Mouse (Mus musculus): ENCODE data around the gene Mrpl10. TPM values are rescaled to one million over a fixed set of nuclear protein-coding genes. Genes with fewer than 3 reads are reported as not detected.

The Mrpl10 gene
- total RNA-seq, 2 experiments from 2014 or later = 81.9 to 84.1 TPM

DNA sequence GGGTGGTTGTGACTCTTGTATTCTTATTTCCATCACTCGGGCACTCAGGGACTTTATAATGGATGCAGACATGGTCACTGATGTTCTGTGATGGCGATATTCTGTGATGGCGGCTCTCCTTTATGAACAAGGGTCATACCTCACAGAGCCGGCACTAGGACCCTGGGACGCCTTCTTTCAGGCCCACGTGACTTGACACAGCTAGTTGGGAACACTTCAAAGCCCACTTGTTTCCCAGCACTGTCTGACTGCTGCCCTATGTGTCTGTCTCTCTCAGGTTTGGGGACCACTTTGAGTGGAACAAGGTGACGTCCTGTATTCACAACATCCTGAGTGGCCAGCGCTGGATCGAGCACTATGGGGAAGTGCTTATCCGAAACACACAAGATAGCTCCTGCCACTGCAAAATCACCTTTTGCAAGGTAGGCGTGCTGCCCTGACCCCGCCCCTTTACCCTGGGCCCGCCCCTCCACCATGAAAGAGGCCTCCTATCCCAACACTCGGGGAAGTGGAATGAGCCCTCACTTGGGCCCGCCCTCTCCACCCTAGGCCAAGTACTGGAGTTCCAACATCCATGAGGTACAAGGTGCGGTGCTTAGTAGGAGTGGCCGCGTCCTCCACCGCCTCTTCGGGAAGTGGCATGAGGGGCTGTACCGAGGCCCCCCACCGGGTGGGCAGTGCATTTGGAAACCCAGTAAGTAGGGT is 25.4 kb downstream of the Mrpl10 start:
- no peak for DNase-seq (ENCODE audit: low spot score in 2 of 2)

DNA sequence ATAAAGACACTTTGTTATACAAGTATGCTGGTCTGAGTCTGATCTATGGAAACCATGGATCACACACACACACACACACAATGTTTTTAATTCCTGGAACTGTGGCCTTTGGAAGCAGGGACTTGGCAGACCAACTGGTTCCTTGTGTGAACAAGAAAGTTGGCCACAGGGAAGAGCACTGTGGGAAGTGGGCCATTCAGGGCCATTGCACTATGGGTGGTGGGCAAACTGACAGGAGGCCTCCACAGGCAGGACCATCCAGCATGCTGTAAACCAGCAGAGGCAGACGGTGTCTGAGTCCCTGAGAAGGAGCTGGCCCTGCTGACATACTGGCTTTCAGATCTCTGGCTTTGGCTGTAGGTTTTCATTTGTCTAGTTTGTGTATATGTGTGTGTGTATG is 28.0 kb downstream of the Mrpl10 start:
- DNase-seq (ENCODE audit: low spot score in 2 of 2) = no peak

GRCm38 (mm10) chr11:97069770-97070169 is 28.4 kb downstream of the Mrpl10 start:
- DNase-seq (ENCODE audit: low spot score in 2 of 2) = no peak

DNA sequence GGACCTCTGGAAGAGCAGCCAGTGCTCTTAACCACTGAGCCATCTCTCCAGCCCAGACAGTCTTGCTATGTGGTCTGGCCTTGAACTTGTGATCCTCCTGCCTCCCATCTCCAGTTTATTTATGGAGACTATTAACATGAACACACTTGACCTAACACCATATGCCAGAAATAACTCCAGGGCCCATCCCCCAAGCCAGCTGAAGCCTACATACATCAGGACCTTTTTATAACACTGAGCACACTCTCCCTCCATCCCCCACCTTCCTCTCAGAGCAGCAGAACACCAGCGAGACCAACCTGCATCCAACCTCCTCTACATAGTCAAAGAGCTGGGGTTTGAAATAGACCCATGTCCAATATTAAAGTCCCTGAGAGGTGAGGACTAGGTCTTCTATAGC is 29.8 kb downstream of the Mrpl10 start:
- no peak for DNase-seq (ENCODE audit: low spot score in 2 of 2)

DNA sequence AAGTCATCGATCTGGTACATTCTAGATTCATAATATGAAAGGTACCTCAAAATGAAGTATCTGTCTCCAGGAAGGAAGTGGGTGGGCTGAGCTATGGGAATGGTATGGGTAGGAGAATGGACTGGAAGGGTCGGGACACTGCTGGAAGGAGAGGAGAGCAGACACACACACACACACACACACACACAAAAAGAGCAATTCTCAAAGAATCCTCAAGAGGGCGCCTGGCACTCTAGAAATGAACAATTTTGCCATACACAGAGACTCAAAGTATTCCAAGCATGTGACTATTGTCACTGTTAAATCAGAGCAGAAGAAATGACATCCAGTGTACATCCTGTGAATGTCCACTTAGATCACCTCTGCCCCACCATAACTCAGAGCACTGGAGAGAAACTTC is 31.2 kb downstream of the Mrpl10 start:
- peak; percentile 58 to 71 for DNase-seq (ENCODE audit: low spot score in 2 of 2)

GRCm38 (mm10) chr11:97074235-97074634 is 32.9 kb downstream of the Mrpl10 start:
- no peak for DNase-seq (ENCODE audit: low spot score in 2 of 2)

DNA sequence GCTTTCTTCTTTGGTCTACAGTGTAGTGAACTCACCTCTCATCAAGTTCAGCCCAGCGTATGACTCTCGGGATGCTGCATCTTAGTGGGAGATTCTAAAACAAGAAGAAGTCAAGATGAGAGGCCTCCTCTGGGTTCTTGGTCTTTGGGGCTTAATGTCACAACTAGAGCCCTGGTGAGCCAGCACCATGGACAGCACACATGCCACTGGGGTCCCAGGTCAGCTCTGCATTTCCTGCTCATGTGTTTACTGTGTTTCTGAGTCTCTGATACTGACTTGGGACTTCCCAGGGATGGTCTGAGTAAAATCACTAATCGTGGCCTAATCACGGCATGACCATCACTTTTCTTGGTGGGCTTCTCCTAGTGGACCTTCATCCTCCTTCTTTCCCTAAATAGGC is 37.4 kb downstream of the Mrpl10 start:
- DNase-seq (ENCODE audit: low spot score in 2 of 2) = no peak

DNA sequence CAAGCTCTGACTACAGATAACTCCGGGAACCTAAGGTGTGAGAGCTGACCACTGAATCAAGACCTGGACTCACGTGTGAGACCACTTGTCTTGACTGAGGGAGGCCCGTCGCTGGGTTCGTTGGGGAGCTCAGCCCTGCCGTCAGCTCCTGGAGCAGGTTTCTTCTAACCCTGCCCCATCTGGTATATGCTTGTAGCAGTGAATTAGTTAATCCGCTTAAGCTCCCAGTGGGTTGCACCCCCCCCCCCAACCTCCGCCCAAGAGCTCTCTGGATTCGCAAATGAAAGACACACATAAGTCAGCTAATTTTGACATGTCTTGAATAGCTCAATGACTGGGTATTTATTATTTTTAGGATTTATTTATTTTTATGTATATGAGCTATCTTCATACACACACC is 38.9 kb downstream of the Mrpl10 start:
- DNase-seq (ENCODE audit: low spot score in 2 of 2) = no peak

- DNase-seq (ENCODE audit: low spot score in 2 of 2) = peak; percentile 38 to 47
These were observed 41.6 kb downstream of the Mrpl10 start for GRCm38 (mm10) chr11:97082977-97083376.

DNA sequence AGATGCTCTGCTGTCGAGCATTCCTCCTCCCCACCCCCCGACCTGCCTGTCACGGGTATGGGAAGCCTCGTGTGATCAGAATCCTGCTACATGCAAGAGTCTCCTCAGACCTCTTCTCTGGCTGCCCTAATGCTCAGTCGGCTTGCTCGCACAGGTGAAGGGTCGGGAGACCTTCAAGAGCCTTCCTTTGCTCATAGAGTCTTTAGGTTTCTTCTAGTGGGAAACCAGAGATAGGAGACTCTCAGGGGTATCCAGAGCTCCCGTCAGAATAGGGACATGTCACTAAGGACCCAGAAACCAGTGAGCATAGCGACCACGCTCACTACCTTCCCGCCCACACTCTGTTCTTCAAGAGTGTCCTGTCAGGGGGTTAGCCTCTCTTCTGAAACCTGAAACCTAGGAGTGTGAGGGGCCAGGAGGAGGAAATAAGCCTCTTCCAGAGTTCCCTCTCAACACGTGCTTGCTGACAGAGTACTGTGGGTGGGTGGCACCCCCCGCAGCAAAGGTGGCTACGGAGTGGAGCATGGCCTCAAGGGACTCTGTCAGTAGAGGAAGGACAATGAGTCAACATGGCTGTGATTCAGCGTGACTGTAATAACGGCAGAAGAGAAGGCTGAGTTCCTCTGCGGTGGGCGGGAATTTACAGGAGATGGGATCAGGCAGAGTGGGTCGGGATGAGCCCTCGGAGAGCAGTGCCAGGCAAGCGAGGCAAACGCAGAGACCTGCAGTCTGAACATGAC is 42.2 kb downstream of the Mrpl10 start:
- no peak for DNase-seq (ENCODE audit: low spot score in 2 of 2)

- DNase-seq (ENCODE audit: low spot score in 2 of 2) = no peak
These were observed 43.6 kb downstream of the Mrpl10 start for GRCm38 (mm10) chr11:97084821-97085505.

DNA sequence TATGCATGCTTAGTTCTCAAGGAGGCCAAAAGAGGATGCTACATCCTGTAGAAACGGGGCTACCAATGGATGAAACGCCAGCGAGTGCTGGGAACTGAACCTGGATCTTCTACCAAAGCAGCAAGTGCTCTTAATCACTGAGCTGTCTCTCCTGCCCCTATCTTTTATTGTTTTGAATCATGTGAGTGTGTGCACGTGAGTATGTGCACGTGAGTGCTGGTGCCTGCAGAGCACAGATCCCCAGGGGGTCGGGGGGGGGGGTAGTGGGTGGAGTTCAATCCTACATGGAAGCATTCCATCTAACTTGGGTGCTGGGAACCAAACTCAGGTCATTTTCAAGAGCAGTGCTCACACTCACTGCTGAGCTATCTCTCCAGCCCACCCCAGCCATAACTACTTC is 45.0 kb downstream of the Mrpl10 start:
- DNase-seq (ENCODE audit: low spot score in 2 of 2) = no peak

DNA sequence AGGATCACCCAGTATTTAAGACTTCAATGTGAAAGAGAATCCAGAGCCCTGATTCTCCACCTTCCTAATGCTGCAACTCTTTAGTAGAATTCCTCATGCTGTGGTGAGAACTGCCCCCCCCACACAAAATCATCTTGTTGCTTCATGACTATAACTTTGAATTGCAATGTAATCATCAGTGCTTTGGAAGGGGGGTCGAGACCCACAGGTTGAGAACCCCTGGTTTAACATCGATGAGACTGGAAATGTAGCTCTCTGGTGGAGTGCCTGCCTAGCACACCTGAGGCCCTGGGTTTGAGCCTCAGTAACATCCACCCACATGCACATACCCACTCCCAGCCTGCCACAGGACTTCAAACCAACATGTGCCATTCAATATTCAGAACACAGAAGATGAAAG is 53.2 kb downstream of the Mrpl10 start:
- DNase-seq (ENCODE audit: low spot score in 2 of 2) = no peak

DNA sequence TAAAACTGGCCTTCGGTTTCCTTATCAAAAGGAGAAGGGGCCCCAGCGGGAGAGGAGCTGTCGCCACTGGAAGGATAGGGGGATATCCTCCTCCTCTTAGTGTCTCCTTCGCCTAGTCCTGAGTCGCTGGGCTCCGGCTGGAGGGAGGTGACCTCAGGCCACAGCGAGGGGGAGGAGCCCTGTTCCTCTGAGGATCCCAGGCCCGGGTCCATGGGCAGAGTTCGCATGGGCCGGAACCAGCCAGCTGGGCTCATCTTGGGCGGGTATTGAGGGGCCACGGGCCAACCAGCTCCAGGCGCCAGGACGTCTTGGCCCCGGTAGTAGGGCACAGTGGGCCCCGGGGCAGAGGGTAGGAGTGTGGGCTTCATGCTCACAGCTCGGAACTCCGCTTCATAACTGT is 57.4 kb downstream of the Mrpl10 start:
- no peak for DNase-seq (ENCODE audit: low spot score in 2 of 2)

Small RNAs within 50 kb of the gene (microRNA-seq; reads per million reads assigned to microRNA genes)
- gene Mir8103 = 0.28 to 0.45 reads per million in 2 experiments

Other genes with a start within 250 kb of the Mrpl10 start
- 100 to 1,000 TPM; 185 to 187 TPM for gene Nfe2l1, start 211.6 kb upstream of the Mrpl10 start, total RNA-seq (2021)
- 1 to 10 TPM; 2.9 to 6.2 TPM for gene Copz2, start 191.7 kb upstream of the Mrpl10 start, total RNA-seq (2021)
- 10 to 100 TPM; 41.2 to 47.2 TPM for gene Cdk5rap3, start 125.1 kb upstream of the Mrpl10 start, total RNA-seq (2021)
- gene Prr15l, start 113.5 kb upstream of the Mrpl10 start, total RNA-seq (2021) = not detected
- 10 to 100 TPM; 33.0 to 36.7 TPM for gene Pnpo, start 97.6 kb upstream of the Mrpl10 start, total RNA-seq (2021)
- 10 to 100 TPM; 12.3 to 13.5 TPM for gene Sp2, start 58.6 kb upstream of the Mrpl10 start, total RNA-seq (2021)
- gene Sp6, start 28.2 kb upstream of the Mrpl10 start, total RNA-seq (2021) = 1 to 10 TPM in 1 of 2 experiments, under 1 TPM in 1; 0.81 to 1.1 TPM
- gene Scrn2, start 11.6 kb upstream of the Mrpl10 start, total RNA-seq (2021) = 1 to 10 TPM; 4.8 to 6.3 TPM
- gene Lrrc46, start 153 bp upstream of the Mrpl10 start, total RNA-seq (2021) = under 1 TPM; 0.74 to 0.86 TPM
- 10 to 100 TPM; 15.1 to 16.2 TPM for gene Osbpl7, start 9.1 kb downstream of the Mrpl10 start, total RNA-seq (2021)
- gene Tbx21, start 73.8 kb downstream of the Mrpl10 start, total RNA-seq (2021) = under 1 TPM in 1 of 2 experiments, not detected in 1; 0.19 TPM
- gene Tbkbp1, start 109.9 kb downstream of the Mrpl10 start, total RNA-seq (2021) = 10 to 100 TPM; 60.9 to 68.4 TPM
- 100 to 1,000 TPM; 129 to 132 TPM for gene Kpnb1, start 146.3 kb downstream of the Mrpl10 start, total RNA-seq (2021)
- gene Npepps, start 239.1 kb downstream of the Mrpl10 start, total RNA-seq (2021) = 100 to 1,000 TPM; 138 TPM

All from layer of hippocampus, postnatal 14 days (tissue).